Mouse (Mus musculus): ENCODE results near the gene Tnip3.

The Tnip3 gene

GRCm38 (mm10) chr6:65525192-65525591 is at the start of gene Tnip3:
Gene Tnip3, plus strand, starts transcription at chr6:65525313.
- no peak for DNase-seq

GRCm38 (mm10) chr6:65498786-65499185 is 26.3 kb upstream of the Tnip3 start:
- no peak for DNase-seq

- peak; percentile 64 for DNase-seq
Measured at GRCm38 (mm10) chr6:65510051-65510669, 15.0 kb upstream of the Tnip3 start.

DNA sequence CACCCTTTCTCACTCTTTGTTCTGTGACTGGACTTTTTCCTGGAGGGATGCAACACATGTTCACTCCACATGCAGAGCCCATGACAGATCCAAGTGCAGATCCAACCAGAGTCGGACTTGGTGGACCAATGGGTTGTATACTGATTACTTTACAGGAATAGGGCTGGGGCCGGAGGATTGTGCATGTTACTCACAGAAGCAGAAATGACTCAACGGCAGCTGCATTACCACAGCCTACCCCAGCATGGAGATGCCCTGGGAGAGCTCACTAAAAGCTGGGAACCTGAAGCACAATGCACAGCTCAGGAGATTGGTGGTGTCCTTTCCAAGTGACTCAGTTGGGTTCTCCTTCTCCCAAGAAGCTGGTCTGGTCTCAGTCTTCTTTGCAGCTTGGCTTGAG is 11.3 kb upstream of the Tnip3 start:
- no peak for DNase-seq

DNA sequence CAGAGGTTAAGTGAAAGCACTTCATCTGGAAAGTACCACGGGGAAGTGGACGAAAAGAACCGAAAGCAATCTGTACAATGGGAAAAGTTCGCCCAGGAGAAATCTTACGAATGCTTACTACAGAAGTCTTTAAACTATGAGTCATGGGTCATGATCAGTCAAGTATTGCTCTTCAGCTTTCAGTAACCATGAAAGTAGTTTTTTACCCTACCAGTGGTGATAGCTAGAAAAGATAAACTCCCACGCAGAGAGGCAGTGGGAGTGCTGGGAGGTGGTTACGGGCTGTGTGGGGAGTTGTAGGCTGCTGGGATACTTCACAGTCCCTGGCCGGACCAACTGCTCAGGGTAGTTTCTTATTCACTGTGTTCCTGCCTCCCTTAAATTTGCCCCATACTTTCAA is 8.4 kb upstream of the Tnip3 start:
- DNase-seq: no peak

DNA sequence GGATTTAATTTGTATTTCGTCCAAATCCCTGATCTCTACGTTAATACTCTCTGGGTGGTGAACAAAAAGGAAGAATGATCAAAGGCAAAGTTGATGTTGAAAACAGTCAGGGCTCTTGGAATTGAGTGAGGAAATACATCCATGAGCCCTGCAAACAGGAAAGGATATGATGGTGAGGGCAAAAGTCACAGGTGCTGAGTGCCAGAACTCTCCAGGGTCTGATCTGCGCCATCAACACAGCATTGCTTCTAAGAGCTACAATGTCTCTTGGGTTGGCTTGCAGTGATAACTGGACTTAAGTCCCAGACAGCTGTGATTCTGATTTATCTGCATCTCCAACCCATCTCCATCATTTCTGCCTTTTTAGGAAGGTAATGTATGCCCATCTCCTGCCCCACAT is 4.3 kb upstream of the Tnip3 start:
- DNase-seq: no peak

DNA sequence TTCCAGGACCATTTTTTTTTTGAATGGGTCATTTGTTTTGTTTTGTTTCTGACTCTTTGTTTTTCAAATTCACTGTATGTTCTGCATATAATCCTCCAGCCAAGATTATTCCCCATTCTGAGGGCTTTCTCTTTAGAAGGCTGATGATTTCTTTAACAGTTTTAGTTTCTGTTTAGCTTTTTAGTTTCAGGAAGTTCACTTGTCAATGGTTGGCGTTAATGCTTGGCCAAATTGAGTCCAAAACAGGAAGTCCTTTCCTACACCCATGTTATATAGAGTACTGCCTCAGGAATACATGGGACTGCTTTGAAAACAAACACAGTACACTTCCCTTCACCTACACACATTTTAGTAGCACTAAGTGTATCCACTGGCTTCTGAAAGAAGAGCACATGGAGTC is 2.8 kb downstream of the Tnip3 start:
- DNase-seq: no peak

DNA sequence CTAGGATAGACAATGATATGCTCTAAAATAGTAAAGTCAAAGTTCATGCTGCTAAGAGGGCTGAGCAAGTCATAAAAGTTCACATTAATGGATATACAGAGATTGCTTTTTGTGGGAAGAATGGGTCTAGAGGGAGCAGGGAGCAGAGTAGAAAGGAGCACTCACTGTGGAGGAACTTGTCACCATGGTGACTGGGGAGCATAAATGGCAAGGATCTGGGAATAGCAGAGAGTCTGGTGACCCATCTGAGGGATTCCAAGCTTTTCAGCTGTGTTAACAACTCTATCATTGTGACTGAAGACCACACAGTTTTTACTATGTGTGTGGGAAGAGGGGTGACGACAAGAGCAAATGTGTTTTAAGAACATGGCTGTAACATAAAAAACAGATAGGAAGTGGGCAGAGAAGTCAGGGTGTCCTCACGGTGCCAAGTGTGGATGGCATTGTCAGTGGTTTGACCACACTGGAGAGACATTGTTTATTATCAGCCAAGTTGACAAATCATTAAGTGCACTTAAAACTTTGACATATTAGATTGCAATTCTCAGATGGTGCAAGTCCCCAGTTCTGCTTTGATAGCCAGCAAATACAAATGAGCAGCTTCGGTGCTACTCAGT is 6.2 kb downstream of the Tnip3 start:
- no peak for DNase-seq

DNA sequence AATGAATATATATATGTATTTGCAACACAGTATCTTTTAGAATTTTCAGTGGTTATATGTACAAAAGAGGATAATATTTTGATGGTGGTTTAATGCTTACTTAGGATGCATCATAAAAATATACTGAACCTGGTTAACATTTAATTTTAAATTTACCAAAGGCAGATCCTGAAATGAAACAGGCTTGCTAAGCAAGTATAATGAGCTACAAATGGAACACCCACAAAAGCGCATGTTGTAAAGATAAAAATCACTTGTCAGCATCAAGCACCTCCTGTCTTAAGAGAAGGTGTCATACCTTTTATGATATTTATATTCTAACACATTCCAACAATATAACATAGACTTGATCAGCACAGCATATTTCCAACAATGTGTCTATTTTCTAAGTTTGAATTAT is 8.6 kb downstream of the Tnip3 start:
- no peak for DNase-seq

DNA sequence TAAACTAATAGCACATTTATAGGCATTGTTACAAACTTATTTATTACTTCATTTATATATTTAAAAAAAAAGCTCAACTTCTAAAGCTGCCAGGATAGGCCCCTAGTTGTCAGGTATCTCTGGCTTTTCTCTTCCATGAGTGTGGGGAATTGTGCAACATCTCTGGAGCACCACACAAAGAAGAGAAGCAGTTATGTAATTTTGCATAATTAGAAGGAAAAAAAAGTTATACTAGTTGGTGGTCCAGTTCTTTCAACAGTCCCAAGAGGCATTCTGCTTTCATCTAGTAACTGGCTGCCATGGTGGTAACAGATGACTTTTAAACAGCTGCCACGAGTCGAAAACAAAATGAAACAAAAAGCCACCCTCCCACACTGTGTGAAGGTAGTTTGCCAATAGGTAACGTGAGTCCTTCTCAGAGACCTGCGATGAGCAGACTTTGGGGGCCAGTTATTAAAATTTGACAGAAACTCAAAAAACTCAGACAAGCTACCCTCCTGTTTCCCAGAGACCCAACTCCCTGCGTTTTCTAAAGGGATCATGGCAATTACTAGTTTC is 12.3 kb downstream of the Tnip3 start:
- no peak for DNase-seq

DNA sequence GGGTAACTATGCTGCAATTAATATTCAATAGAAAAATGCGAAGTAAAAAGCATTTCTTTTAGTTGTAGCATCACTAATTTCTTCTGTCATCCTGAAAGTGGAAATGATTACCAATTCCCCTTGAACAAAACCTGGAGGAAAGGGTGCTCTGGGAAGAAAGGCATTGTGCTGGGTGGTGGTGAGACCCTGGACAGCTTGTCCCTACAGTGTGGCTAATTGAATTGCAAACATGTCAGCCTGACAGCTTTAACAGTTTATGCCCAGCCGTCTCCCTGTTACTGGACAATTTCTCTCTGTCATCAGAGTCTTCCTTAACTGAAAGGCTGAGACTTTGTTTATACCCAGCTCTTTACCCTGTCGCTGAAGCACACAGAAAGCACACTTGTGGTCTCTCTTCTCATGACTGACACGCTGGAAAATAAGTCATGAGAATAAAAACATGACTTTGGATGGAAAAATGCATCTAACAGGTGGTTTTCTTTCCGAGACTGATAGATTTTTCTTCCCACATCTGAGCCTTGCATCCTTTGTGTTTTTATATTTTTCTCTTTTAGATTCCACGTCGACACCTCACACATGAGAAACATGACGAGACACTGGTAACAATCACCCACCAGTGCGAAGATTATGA is 13.0 kb downstream of the Tnip3 start:
- DNase-seq: no peak

DNA sequence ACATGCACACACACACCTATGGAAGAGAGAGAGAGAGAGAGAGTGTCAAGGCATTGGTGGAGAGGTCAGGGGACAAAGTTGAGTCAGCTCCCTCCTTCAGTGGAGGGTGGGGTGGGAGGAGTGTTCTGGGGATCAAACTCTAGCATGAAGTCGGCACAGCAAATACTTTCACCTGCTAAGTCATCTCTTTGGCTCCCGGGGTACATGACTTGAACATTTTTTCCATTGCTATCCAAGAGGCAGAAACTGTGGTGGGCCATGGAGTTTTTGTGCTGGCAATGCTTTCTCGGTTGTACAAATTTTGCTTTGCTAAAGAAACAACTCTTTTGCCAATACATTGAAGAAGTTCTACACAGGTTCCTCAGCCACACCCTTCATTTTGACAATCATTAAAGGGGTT is 13.8 kb downstream of the Tnip3 start:
- no peak for DNase-seq

GRCm38 (mm10) chr6:65540138-65540537 is 15.0 kb downstream of the Tnip3 start:
- no peak for DNase-seq

DNA sequence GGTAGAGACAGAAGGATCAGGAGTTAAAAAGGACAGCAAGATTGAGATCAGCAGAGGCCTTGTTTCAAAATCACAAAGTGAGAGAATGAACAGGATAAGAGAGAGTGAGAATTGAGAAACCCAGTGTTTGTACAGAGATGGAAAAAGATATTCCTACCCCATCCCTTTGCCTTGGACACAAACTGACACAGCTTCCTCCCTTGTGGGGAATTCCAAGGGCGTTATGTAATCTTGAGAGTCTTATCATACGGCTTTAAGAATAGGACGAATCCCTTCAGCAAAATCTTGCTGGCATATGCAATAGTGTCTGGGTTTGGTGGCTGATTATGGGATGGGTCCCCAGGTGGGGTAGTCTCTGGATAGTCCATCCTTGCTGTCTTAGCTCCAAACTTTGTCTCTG is 16.0 kb downstream of the Tnip3 start:
- no peak for DNase-seq

GRCm38 (mm10) chr6:65542391-65542790 is 17.3 kb downstream of the Tnip3 start:
- DNase-seq: no peak

DNA sequence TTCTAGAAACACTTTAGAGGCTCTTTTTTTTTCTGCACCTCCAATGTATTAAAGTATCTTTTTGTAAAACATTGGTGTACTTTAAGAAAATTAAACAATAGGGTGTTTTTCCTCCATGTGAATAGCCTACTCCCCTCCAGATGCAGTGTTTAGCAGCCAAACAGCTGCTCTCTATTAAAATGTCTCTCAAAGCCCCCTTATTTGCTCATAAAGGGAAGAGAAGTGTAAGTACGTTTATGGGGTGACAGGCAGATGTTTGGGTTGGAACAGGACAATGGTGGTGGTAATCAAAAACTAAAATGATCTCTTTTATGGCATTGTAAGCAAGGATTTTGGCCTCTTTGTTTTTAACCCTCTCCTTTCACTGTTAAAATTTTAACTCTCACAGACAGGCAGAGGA is 17.8 kb downstream of the Tnip3 start:
- no peak for DNase-seq

GRCm38 (mm10) chr6:65563887-65564656 is 39.0 kb downstream of the Tnip3 start:
- peak; percentile 54 for DNase-seq

DNA sequence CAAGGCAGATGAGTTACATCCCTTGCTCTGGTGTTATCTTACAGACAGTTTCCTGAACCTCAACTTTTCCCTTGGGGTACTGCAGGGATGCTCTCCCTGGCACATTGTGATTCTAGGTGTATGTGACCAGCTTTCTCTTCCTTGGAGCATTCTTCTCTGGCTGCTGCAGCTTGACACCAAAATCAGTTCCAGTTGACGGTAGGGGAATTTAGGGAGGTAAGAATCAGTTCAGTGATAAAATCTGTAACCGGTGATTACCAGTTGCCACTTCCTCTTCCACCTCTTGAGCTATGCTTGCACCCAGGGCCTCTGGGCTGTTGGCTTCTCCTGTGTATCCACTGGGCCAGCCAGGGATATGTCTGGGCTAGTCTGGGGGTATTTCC is 39.5 kb downstream of the Tnip3 start:
- no peak for DNase-seq

DNA sequence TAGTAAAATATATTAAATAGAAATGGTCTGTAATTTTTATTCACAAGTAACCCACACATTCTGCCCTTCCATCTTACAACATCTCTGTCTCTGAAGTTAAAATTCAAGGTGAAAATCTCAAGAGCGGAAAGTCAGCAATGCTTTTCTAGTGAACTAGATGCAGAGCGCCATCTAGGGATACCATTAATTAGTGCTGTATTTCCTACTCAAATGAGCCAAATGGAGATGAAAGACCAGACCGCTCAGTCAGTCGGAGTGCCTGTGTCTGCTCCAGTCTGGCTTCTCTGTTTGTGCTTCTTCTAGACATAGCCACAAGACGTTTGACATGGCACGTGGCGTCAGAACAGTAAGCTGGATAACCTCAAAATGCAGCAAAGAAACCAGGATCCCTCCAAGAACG is 44.6 kb downstream of the Tnip3 start:
- peak; percentile 8 for DNase-seq

- no peak for DNase-seq
Measured at GRCm38 (mm10) chr6:65578151-65578973, 53.2 kb downstream of the Tnip3 start.

- no peak for DNase-seq
Measured at GRCm38 (mm10) chr6:65583029-65583428, 57.9 kb downstream of the Tnip3 start.

DNA sequence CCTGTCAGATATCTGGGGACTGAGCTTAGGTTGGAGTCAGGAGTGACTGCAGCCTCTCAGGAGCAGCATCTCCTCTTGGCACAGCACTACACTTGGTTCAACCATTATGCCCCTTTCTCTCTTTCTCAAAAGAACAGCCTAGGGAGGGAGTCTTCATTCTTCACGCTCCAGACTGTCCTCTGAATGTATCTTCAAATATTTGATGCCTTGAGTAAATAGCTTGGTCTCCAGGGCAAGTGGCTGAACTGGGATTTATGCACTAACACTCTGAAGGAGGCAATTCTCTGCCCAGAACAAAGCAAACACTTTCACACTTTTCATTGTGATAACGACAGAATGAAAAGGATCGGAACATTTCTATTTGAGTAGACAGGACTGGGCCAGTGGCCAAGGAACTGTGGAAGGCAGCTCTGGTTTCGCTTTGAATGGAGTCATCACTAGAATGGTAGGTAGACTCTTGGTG is 59.8 kb downstream of the Tnip3 start:
- peak; percentile 51 for DNase-seq
